Mouse (Mus musculus): ENCODE results near the gene Eml1. TPM values are rescaled to one million over a fixed set of nuclear protein-coding genes. Genes with fewer than 3 reads are reported as not detected.
A peak's percentile ranks its signal among the peaks of the same experiment; 100 is the strongest.

The Eml1 gene
- polyA plus RNA-seq, 1 experiment = 76.5 TPM

DNA sequence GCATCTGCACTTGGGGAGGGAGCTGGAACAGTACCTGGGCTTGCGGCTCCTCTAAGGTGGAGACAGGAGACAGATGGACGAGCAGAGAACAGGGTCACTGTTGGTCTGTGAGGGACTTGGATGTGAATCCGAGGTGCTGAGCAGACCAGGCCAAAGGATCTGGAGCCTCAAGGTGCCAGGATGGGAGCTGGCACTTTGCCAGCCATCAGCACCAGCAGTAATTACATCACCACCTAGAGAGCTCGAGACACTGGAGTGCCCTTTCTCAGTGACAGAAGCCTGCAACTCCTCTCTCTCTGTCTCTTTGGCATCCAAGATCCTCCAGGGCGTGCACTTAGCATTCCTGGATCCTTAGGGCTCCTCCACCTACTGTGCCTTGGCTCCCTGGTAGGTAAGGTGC lies 61.8 kb downstream of the Eml1 start:
- Histone ChIP-seq H3K4me3 (ENCODE audit: insufficient read depth, low read length) (0 out of 2 replicates have a peak overlapping the region, but pooled peaks have one; percentile 5), H3K4me1 (ENCODE audit: control insufficient read depth, insufficient read depth, low read length) (peaks cover 27% of the 10 kb centered on the region), H3K27ac (ENCODE audit: insufficient read depth, low read length) (peak overlapping the region; percentile 26)
- no peak for TF ChIP-seq POLR2A (IDR thresholded peaks at IDR 0.05; ENCODE audit: extremely low read depth, insufficient read depth, low read length)
- TF ChIP-seq CTCF (IDR thresholded peaks at IDR 0.05; ENCODE audit: extremely low read depth, insufficient read depth, low read length) = no peak

DNA sequence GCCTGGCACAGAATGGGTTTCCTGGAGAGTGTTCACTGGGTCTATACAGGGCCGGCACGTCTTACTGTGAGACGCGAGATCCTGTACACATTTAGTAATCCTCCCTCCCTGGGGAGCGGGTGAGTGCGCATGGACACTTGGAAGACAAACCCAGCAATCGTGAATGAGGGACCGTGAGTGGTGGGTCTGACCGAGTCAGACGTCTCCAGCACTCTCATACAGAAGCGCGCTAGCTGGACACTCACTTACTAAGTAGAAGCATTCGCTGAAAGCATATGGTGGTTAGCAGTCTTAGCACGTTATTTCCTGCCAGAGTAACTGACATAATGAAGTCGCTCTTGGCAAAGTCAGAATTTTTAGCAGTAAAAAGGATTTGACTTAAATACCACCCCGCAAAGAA lies 62.3 kb downstream of the Eml1 start:
- no peak for TF ChIP-seq POLR2A (IDR thresholded peaks at IDR 0.05; ENCODE audit: extremely low read depth, insufficient read depth, low read length)
- TF ChIP-seq CTCF (IDR thresholded peaks at IDR 0.05; ENCODE audit: extremely low read depth, insufficient read depth, low read length) = no peak
- H3K4me3 ChIP-seq (ENCODE audit: insufficient read depth, low read length) = 0 out of 2 replicates have a peak overlapping the region, but pooled peaks have one; percentile 5

DNA sequence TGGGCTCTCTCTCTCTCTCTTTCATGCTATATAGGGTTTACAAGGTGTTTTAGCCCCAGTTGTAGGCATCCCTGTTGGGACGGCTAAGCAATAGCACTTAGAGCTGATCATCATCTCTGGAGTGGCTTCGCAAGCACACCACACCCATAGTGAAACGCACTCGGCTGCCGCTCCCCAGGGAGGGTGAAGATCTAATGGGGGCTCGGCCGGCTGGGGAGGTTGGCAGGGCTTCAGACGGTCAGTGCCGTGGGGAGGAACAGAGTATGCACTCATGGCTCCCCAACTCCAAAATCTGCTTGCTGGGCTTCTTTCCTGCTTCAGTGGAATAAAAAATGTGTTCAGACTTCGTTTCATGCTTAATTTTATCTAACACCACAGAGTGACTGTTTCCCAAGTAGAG lies 62.7 kb downstream of the Eml1 start:
- TF ChIP-seq CTCF (IDR thresholded peaks at IDR 0.05; ENCODE audit: extremely low read depth, insufficient read depth, low read length) = no peak
- no peak for TF ChIP-seq POLR2A (IDR thresholded peaks at IDR 0.05; ENCODE audit: extremely low read depth, insufficient read depth, low read length)
- Histone ChIP-seq H3K4me1 (ENCODE audit: control insufficient read depth, insufficient read depth, low read length) (peaks cover 28% of the 10 kb centered on the region), H3K4me3 (ENCODE audit: insufficient read depth, low read length) (no peak overlapping the region), H3K27ac (ENCODE audit: insufficient read depth, low read length) (peak overlapping the region; percentile 89)

More for the DNA sequence above, 62.3 kb downstream of the Eml1 start:
- peak overlapping the region; percentile 89; the same call in 1 of the 2 replicates for H3K27ac ChIP-seq (ENCODE audit: insufficient read depth, low read length)
- peaks cover 28% of the 10 kb centered on the region for H3K4me1 ChIP-seq (ENCODE audit: control insufficient read depth, insufficient read depth, low read length)

DNA sequence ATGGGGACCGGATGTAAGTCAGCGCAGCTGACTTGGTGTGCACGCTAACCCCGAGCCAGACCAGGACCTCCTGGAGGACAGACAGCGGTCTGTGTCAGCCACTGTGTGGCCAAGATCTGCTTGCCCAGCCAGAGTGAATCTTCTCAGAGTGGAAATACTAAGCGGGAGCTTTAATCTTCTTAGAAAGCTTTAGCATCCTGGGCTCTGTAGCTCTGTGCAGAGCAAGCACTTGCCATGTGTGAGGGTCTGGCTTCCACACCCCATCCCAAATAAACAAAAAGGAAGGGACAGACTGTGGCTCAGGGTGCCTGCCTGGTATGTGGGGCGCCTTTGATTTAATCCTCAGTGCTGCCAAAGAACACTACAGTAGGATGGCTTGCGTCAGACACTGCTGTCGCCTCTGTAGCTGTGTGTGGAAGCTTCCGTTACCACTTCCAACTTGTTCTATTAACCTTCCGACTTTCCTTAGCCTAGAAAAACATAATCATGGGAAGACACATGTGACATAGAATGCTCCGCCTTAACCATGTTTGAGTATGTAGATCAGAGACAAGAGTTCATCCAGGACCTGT lies 64.8 kb downstream of the Eml1 start:
- Histone ChIP-seq H3K27ac (ENCODE audit: insufficient read depth, low read length) (peak overlapping the region; percentile 23), H3K4me1 (ENCODE audit: control insufficient read depth, insufficient read depth, low read length) (peaks cover 28% of the 10 kb centered on the region), H3K4me3 (ENCODE audit: insufficient read depth, low read length) (no peak overlapping the region)
- TF ChIP-seq CTCF (IDR thresholded peaks at IDR 0.05; ENCODE audit: extremely low read depth, insufficient read depth, low read length) = no peak
- no peak for TF ChIP-seq POLR2A (IDR thresholded peaks at IDR 0.05; ENCODE audit: extremely low read depth, insufficient read depth, low read length)

DNA sequence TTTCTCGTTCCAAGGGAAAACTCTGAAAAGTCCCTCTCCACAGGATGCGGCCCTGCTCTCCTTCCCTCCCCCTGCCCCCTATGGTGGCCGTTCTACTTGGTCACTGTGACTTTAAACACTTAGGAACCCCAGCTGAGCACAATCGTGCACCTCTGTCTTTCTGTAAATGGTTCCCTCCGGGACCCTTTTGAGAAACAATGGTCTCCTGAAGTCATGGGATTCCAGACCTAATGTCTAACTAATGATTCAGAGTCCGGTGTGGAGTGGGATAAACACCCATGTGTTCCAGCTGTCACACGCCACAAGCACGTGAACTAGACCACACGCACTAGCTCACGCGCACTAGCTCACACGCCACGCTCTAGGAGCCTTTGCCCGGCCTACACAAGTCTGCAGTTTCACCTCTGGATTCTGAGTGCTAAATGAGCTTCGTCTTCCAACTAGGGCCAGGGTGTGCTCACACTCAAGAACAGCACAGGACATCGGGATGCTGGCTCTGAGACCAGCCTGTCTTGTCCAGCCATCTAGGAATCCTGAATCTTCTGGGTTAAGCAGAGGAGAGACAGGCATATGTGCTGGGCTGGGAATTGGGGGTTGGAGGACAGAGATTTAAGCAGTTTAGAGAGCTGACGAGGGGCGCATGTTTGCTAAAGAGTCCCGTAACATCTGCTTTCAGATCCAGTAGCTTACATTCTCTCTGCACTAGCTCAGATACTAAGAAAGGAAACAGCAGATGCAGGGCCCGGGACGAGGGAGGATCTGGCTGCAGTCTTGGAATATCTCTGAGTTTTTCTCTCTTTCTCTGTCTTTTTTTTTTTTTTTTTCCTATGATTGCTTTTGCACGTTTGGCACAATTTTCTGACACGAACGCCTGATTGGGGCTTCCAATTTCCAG lies 65.5 kb downstream of the Eml1 start:
- TF ChIP-seq CTCF (IDR thresholded peaks at IDR 0.05; ENCODE audit: extremely low read depth, insufficient read depth, low read length) (no peak), POLR2A (IDR thresholded peaks at IDR 0.05; ENCODE audit: extremely low read depth, insufficient read depth, low read length) (no peak)
- H3K4me3 ChIP-seq (ENCODE audit: insufficient read depth, low read length) = no peak overlapping the region
- peaks cover 28% of the 10 kb centered on the region for H3K4me1 ChIP-seq (ENCODE audit: control insufficient read depth, insufficient read depth, low read length)
- H3K27ac ChIP-seq (ENCODE audit: insufficient read depth, low read length) = peak overlapping the region; percentile 94

DNA sequence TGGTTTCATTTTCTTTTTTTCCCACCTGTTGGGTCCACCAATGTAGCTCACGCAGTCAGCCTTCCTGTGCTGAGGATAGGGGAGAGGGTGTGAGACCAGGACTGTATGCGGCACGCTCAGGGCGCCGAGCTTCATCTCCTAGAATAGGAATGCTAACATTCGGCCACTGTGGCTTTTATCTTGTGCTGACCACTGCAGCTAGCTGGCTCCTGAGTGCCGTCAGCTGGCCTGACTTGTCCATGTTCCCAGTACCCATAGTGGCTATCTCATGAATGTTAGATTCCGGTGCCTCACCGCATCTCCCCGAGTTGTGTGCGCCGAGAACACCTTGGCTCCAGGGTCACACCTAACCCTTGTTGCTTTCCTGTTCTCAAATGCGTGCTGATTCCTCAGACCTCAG lies 66.7 kb downstream of the Eml1 start:
- H3K4me1 ChIP-seq (ENCODE audit: control insufficient read depth, insufficient read depth, low read length) = peaks cover 26% of the 10 kb centered on the region
- no peak overlapping the region for H3K4me3 ChIP-seq (ENCODE audit: insufficient read depth, low read length)
- TF ChIP-seq CTCF (IDR thresholded peaks at IDR 0.05; ENCODE audit: extremely low read depth, insufficient read depth, low read length) = no peak
- no peak for TF ChIP-seq POLR2A (IDR thresholded peaks at IDR 0.05; ENCODE audit: extremely low read depth, insufficient read depth, low read length)
- H3K27ac ChIP-seq (ENCODE audit: insufficient read depth, low read length) = no peak overlapping the region

DNA sequence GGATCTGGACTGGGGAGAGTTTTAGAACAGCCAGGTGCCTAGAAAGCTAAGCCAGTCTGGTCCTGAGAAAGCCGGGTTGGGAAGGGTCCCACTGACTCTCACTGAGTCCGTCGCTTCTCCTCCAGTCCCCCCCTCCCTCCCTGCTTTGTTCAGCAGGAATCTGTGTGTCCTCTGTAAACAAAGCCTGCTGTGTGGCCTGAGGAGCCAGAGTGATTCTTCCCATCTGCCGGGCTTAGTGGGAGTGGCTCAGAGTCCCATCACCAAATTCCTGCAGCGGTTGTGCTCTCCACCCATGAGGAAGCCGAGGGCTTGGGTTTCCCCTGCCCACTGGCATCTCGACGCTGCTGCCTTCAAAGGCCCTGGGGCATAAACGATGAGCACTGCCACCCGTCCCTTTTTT lies 72.5 kb downstream of the Eml1 start:
- Histone ChIP-seq H3K4me3 (ENCODE audit: insufficient read depth, low read length) (no peak overlapping the region), H3K27ac (ENCODE audit: insufficient read depth, low read length) (no peak overlapping the region), H3K4me1 (ENCODE audit: control insufficient read depth, insufficient read depth, low read length) (peaks cover 3% of the 10 kb centered on the region)
- TF ChIP-seq POLR2A (IDR thresholded peaks at IDR 0.05; ENCODE audit: extremely low read depth, insufficient read depth, low read length) (no peak), CTCF (IDR thresholded peaks at IDR 0.05; ENCODE audit: extremely low read depth, insufficient read depth, low read length) (no peak)

DNA sequence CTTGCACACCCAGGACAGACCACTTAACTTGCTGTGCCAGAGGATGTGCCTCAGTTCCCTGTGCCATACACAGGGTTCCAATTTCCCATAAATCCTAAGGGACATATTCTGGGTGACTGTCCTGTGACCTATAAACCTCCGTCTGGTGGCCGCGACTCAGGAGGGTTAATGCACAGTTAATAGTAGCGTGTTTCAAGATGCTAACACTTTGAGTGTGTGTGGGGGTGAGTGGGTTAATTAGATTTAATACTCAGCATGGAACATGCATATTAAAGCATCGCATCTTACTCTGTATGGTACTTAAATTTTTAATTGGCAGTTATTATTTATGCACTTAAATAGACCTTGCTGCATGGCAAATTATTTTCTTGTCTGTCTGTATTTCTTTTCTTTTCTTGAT lies 73.0 kb downstream of the Eml1 start:
- no peak for TF ChIP-seq CTCF (IDR thresholded peaks at IDR 0.05; ENCODE audit: extremely low read depth, insufficient read depth, low read length)
- no peak for TF ChIP-seq POLR2A (IDR thresholded peaks at IDR 0.05; ENCODE audit: extremely low read depth, insufficient read depth, low read length)
- Histone ChIP-seq H3K4me3 (ENCODE audit: insufficient read depth, low read length) (no peak overlapping the region), H3K27ac (ENCODE audit: insufficient read depth, low read length) (no peak overlapping the region)

DNA sequence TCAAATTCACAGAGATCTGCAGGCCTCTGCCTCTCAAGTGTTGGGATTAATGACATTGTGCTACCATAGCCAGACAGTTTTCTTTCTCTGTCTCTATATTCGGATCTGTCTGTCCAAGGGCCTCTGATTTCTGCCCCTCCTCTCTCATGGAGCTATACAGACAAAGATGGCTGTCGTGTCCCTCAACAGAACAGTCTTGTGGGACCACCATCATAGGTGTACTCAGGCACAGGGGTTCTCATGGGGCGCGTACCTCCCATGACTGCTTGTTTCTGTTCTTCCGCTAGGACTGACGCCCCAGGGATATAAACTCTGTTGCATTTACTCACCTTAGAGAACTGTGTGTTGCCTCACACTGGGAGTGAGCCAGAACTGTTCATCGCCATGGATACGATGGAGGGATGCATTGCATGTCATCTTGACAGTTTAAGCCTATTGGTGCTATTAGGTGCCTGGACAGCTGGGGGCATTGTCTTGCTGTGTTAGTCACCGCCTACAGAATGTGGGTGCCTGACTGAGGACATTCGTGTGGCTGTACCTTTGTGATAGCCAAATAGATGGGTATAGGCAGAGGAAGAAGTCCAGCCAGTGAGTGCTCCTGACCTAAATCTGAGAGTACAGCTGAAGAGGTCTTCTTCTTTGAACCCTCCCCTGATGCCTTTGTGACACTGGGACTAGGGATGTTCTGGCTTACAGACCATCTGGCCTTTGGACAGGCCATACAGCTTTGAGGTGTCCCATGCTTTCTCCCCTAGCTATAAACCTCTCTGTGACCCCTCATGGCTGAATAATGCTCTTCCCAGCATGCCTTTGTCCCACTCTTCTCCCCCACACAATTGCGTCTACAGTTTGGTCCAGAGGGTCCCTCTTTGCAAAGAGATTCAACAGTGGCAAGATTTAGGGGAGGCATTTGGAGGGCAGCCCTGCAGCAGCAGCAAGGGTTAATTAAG lies 73.7 kb downstream of the Eml1 start:
- Histone ChIP-seq H3K27ac (ENCODE audit: insufficient read depth, low read length) (no peak overlapping the region), H3K4me1 (ENCODE audit: control insufficient read depth, insufficient read depth, low read length) (peaks cover 3% of the 10 kb centered on the region), H3K4me3 (ENCODE audit: insufficient read depth, low read length) (no peak overlapping the region)
- no peak for TF ChIP-seq POLR2A (IDR thresholded peaks at IDR 0.05; ENCODE audit: extremely low read depth, insufficient read depth, low read length)
- no peak for TF ChIP-seq CTCF (IDR thresholded peaks at IDR 0.05; ENCODE audit: extremely low read depth, insufficient read depth, low read length)

More for the DNA sequence above, 73.0 kb downstream of the Eml1 start:
- peaks cover 3% of the 10 kb centered on the region for H3K4me1 ChIP-seq (ENCODE audit: control insufficient read depth, insufficient read depth, low read length)

Data from cortical plate, adult 2 months (tissue).